Mouse (Mus musculus): ENCODE measurements around the gene Gm3526.
"Not testable (repeated sequence)": the region's sequence is repeated elsewhere in the genome, so short reads cannot be mapped to it uniquely, and the experiment has no call there.

Gene Gm3526

DNA sequence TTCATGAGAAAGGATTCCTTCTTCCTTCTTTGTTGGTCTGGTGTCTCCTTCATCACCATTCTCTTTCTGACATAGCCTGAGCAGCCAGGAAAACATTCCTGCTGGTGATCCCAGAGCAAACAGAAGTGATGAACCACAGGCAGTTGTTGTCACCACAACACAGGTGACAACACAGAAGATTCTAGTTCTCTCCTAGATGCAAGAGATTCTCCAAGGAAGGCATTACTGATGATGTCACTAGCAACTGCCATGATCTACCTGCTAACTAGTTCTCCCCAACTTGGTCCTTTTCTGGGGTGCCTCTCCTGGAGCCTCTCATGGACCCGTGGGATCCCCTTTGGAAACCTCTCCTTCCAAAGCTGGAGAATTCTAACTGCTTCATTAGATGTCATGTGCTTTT, at the start of gene Gm3526:
Gene Gm3526 (minus strand): TSS at position 101 of the 400 bp plus-strand sequence.
- CTCF ChIA-PET, POLR2A ChIA-PET: not testable (repeated sequence)

Measured in embryonic stem cell, embryonic (primary cell).